Mouse (Mus musculus) embryo, embryonic 11.5 days (tissue): ENCODE data around the gene Mrpl12.
"Not testable (repeated sequence)": the region's sequence is repeated elsewhere in the genome, so short reads cannot be mapped to it uniquely, and the experiment has no call there.

Experiments
- DNase-seq: peaks from one replicate; pipeline ENCODE4 v3.0.0-alpha.2; 2012; ENCODE audit warnings: low read depth, low spot score

The Mrpl12 gene

GRCm38 (mm10) chr11:120508290-120508870, 24.0 kb downstream of the Mrpl12 start:
- DNase-seq = no peak

- DNase-seq = no peak
Measured at GRCm38 (mm10) chr11:120509940-120510339, 25.5 kb downstream of the Mrpl12 start.

GRCm38 (mm10) chr11:120510375-120511030, 26.1 kb downstream of the Mrpl12 start:
- no peak for DNase-seq

GRCm38 (mm10) chr11:120512790-120513453, 28.5 kb downstream of the Mrpl12 start:
- DNase-seq = no peak

- DNase-seq = not testable (repeated sequence)
Measured at GRCm38 (mm10) chr11:120514262-120514661, 29.8 kb downstream of the Mrpl12 start.

- peak; percentile 72 for DNase-seq
Measured at GRCm38 (mm10) chr11:120515611-120516010, 31.2 kb downstream of the Mrpl12 start.

- DNase-seq = no peak
Measured at GRCm38 (mm10) chr11:120517147-120517546, 32.7 kb downstream of the Mrpl12 start.

- DNase-seq = no peak
Measured at GRCm38 (mm10) chr11:120518027-120518426, 33.6 kb downstream of the Mrpl12 start.

- no peak for DNase-seq
Measured at GRCm38 (mm10) chr11:120518558-120518957, 34.1 kb downstream of the Mrpl12 start.

- no peak for DNase-seq
Measured at GRCm38 (mm10) chr11:120519738-120520137, 35.3 kb downstream of the Mrpl12 start.

- no peak for DNase-seq
Measured at GRCm38 (mm10) chr11:120520498-120520897, 36.1 kb downstream of the Mrpl12 start.

- no peak for DNase-seq
Measured at GRCm38 (mm10) chr11:120520967-120521540, 36.6 kb downstream of the Mrpl12 start.

GRCm38 (mm10) chr11:120522581-120522980, 38.2 kb downstream of the Mrpl12 start:
- no peak for DNase-seq

- no peak for DNase-seq
Measured at GRCm38 (mm10) chr11:120525959-120526358, 41.5 kb downstream of the Mrpl12 start.

GRCm38 (mm10) chr11:120527690-120528354, 43.4 kb downstream of the Mrpl12 start:
- no peak for DNase-seq

GRCm38 (mm10) chr11:120528903-120529302, 44.5 kb downstream of the Mrpl12 start:
- no peak for DNase-seq

GRCm38 (mm10) chr11:120530085-120530964, 45.9 kb downstream of the Mrpl12 start, which contains the start of gene Gcgr:
Gene Gcgr, plus strand, starts transcription at chr11:120530699.
- no peak for DNase-seq

GRCm38 (mm10) chr11:120531646-120532045, 47.2 kb downstream of the Mrpl12 start:
- DNase-seq = no peak

GRCm38 (mm10) chr11:120534093-120534492, 49.7 kb downstream of the Mrpl12 start:
- DNase-seq = no peak

- DNase-seq = no peak
Measured at GRCm38 (mm10) chr11:120535145-120535544, 50.7 kb downstream of the Mrpl12 start.

- DNase-seq = no peak
Measured at GRCm38 (mm10) chr11:120535804-120536203, 51.4 kb downstream of the Mrpl12 start.
